Mouse (Mus musculus) heart, adult 2 months (tissue): ENCODE measurements around the gene Osbpl2. TPM values are rescaled to one million over a fixed set of nuclear protein-coding genes. Genes with fewer than 3 reads are reported as not detected.

Source experiments
- DNase-seq, 2 experiments: peaks; one replicate each; pipeline ENCODE4 v3.0.0; 2021
- H3K27ac ChIP-seq: fragments of 200-600 bp; 2 replicates; pipeline ENCODE4 v1.8.1; 2022
- H3K27me3 ChIP-seq: fragments of 200-500 bp; 2 replicates; pipeline ENCODE4 v1.6.1; 2012; ENCODE audit warnings: mild to moderate bottlenecking, low read length, inconsistent platforms, mixed read lengths; ENCODE audit not compliant: control insufficient read depth, insufficient read depth
- H3K36me3 ChIP-seq: fragments of 200-500 bp; 2 replicates; pipeline ENCODE4 v1.6.1; 2012; ENCODE audit warnings: low read length, inconsistent platforms; ENCODE audit not compliant: control insufficient read depth, insufficient read depth
- H3K4me1 ChIP-seq: fragments of 200-500 bp; 2 replicates; pipeline ENCODE4 v1.6.1; 2011; ENCODE audit warnings: low read length; ENCODE audit not compliant: control insufficient read depth, insufficient read depth
- H3K4me3 ChIP-seq: fragments of 200-600 bp; 2 replicates; pipeline ENCODE4 v1.8.1; 2022
- H3K79me2 ChIP-seq: fragments of 200-500 bp; replicated peaks from 2 replicates; pipeline ENCODE4 v1.6.1; 2012; ENCODE audit warnings: mild to moderate bottlenecking, inconsistent platforms, low read length, moderate library complexity, mixed read lengths; ENCODE audit not compliant: control insufficient read depth, insufficient read depth
- H3K9ac ChIP-seq: fragments of 200-500 bp; 2 replicates; pipeline ENCODE4 v1.6.1; 2012; ENCODE audit warnings: low read depth, mild to moderate bottlenecking, control low read depth, inconsistent platforms, low read length, mixed read lengths
- CTCF ChIP-seq: fragments of 200-600 bp; IDR thresholded peaks from 2 replicates; pipeline ENCODE4 v1.8.1; 2022; ENCODE audit warnings: antibody characterized with exemption, mild to moderate bottlenecking, moderate library complexity
- EP300 ChIP-seq: fragments of 200-500 bp; IDR thresholded peaks from 2 replicates; pipeline ENCODE4 v1.6.1; 2011; ENCODE audit warnings: low read depth, low read length, control low read depth; ENCODE audit not compliant: insufficient read depth
- POLR2A ChIP-seq: fragments of 200-500 bp; IDR thresholded peaks from 2 replicates; pipeline ENCODE4 v1.6.1; 2011; ENCODE audit warnings: mild to moderate bottlenecking, low read depth, low read length, control low read depth; ENCODE audit not compliant: insufficient read depth
- WGBS: fragments of 180-500 bp; shearing (Covaris S2); methylation state at CpG from one replicate; pipeline ENCODE4 v1.1.7; 2018; 5-methylcytosine and 5-hydroxymethylcytosine counted together
- intact Hi-C: fragments of 180-260 bp; cut with DNase I; formaldehyde crosslinking; loops from one replicate; pipeline ENCODE4 v1.15.1; 2025
- polyA plus RNA-seq: library from polyadenylated mRNA; depleted of rRNA; stranded (reverse); fragments of >200 nt; gene quantifications from 2 replicates; pipeline ENCODE4 v1.2.3, GENCODE M21; 2012
- total RNA-seq, 2 experiments: library from RNA; stranded (reverse); gene quantifications; 2 replicates each; pipeline ENCODE4 v1.2.3; 2021

Osbpl2 gene
- total and polyA plus RNA-seq, 3 experiments: 27.6 to 36.4 (median 31.8) TPM

DNA sequence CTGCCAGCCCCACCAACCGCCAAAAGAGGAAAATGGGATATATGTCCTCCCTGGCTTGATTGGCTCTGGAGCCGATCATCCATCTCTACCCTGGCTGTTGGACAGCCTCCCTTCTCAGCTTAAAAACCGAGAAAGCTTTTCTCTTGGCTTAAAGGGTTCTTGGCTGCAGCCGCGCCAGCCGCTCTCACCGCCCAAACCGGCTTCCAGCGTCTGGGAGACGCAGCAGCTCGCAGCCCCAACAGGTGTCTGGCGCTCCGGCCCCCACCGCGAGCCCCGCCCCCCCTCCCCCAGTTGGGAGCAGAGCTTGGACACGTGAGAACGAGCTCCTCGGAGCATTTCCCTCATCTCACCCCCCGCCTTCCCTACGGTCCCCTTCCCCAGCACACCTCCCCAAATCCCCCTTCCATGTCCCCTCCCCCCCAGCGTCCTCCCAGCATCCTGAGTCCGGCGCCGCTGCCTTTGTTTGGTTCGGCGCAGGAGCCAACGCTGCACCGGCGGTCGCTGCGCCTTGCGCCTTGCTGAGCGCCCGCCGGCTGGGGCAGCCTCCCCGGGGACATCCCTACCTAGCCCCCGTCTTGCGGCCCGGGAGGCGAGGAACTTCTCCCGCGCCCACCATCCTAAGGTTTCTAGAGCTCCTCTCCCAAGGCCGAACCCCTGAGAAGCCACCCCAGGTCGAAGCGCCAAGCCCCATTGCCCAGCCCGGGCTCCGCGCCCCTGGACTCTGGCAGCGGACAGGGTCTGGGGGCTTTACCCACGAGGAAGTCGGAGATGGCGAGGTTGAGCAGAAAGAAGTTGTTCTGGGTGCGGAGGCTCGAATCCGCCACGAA, 15.7 kb upstream of the Osbpl2 start:
- intact Hi-C loops: no loop called here
- Histone ChIP-seq H3K4me1 (no peaks in the 10 kb centered on the region; the same call in 1 of the 2 replicates), H3K4me3 (peak overlapping the region; percentile 52), H3K27me3 (peaks cover 7% of the 10 kb centered on the region; the same call in 1 of the 2 replicates), H3K27ac (no peak overlapping the region), H3K9ac (no peak overlapping the region), H3K36me3 (no peaks in the 10 kb centered on the region), H3K79me2 (no peaks in the 10 kb centered on the region)
- DNase-seq: no peak
- 2% methylated on average over 57 of the region's 57 CpGs for WGBS
- TF ChIP-seq CTCF: no peak
- TF ChIP-seq EP300: no peak
- TF ChIP-seq POLR2A: no peak

DNA sequence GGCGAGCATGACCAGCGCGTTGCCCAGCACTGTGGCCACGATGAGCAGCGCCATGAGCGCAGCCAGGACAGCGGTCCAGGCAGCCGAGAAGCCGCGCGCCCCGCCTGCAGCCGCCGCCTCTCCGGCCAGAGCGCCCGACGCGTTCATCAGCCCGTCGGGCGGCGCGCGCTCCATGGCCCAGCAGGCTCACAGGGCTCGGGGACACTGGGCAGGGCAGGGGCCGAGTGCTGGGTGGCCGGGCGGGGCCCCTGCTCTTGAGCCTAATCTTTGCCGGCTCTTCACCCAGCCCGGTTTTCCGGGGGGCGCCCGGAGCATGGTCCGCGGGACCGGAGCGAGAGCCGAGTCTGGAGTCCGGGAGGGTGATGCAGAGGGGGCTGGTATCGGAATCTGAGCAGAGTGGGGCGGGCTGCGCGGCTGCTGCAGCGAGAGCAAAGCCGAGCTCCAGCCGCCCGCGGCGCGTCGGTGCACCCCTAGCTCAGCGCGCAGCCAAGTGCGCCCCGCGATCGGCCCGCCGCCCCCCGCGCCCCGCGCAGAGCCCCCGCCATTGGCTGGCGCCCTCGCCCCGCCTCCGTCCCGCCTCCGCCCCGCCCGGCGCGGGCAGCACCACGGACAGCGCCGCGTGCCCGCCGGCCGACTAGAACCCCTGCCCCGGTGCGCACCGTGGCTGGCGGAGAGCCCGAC, 15.0 kb upstream of the Osbpl2 start, which contains the start of gene Hrh3:
Gene Hrh3 (minus strand): TSS at position 511 of the 681 bp plus-strand sequence.
- peak; percentile 84 to 88 for DNase-seq
- Histone ChIP-seq H3K4me3 (peak within 1 kb of the TSS; percentile 52), H3K27ac (no peak within 1 kb of the TSS), H3K79me2 (no peaks in the 10 kb centered on the region), H3K27me3 (peaks cover 7% of the 10 kb centered on the region; the same call in 1 of the 2 replicates), H3K9ac (no peak within 1 kb of the TSS), H3K36me3 (no peaks in the 10 kb centered on the region), H3K4me1 (no peaks in the 10 kb centered on the region; the same call in 1 of the 2 replicates)
- WGBS: under 1% methylated on average over 81 of the region's 87 CpGs
- TF ChIP-seq EP300: no peak
- no peak for TF ChIP-seq CTCF
- no peak for TF ChIP-seq POLR2A
- intact Hi-C loops: no loop called here

DNA sequence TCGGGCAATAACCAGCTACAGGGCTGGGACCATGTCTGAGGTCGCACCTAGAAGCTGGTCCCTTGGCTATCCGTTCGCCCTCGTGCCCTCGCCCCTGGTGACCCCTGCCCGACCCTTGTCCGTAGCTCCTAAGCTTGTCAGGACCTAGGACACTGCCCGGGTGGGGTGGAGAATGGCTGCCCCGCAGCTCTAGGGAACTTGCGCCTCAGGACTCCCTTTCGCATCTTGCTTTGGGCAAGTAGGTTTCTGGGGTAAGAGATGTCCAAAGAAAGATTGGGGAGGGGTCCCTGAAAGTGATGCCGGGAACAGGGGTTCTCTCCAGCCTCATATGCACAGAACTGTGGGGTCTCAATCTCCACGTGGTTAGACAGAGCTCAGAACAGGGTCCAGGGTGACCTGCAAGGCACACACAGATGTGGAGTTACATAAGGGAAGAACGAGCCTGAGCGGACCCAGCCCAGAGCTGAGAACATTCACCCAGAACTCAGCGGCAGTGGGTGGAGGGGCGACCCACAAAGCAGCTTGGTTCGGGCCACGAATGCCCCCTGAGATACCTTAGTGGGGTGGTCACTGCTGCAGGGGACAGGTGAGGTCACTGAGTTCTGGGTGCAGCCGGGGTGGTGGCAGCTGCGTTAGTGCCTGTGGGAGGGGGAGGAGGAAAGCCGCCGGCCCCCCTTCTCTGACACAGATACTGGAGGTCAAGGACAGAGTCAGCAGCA, 14.3 kb upstream of the Osbpl2 start:
- H3K4me3 ChIP-seq: 0 out of 2 replicates have a peak overlapping the region, but pooled peaks have one; percentile 16
- no peaks in the 10 kb centered on the region for H3K79me2 ChIP-seq
- H3K27ac ChIP-seq: no peak overlapping the region
- no peak for DNase-seq
- intact Hi-C loops: no loop called here
- no peak overlapping the region for H3K9ac ChIP-seq
- TF ChIP-seq CTCF (no peak), POLR2A (no peak), EP300 (no peak)
- H3K36me3 ChIP-seq: no peaks in the 10 kb centered on the region
- H3K27me3 ChIP-seq: peaks cover 7% of the 10 kb centered on the region; the same call in 1 of the 2 replicates
- WGBS: 11% methylated on average over 24 of the region's 24 CpGs
- no peaks in the 10 kb centered on the region; the same call in 1 of the 2 replicates for H3K4me1 ChIP-seq

DNA sequence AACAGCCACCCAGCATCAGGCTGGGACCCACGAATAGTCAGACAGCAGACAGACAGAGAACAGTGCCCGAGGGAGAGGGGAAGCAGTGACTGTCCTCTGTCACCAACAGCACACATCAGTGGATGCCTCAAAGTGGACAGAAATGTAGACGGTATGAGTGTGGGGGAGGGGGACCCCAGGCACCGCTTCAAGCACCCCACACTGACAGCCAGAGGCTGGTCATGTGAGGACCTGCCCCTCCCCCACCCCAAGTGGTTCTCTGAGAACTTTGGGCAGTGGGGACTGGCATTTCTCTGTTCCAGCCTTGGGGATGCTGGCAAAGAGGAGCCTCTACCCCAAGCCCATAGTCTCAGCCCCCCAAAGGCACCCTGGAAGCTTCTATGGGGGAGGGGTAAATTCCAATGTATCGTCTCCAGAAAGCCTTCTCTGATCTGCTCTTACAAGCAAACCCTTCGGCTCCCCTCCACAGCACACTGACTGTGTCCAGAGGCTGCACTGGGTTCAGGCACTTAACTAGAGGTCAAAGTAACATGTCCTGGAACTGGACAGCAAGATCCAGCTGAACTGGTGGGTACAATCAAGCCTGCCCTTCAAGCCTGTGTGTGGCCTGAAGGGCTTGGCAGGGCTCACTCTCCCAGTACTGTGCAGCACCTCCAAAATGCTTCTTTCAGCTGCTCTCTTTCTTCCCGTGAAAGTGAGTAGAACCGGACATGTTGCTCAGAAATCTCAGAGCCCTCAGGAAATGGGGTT, 13.5 kb upstream of the Osbpl2 start:
- no peaks in the 10 kb centered on the region for H3K79me2 ChIP-seq
- no peaks in the 10 kb centered on the region for H3K36me3 ChIP-seq
- no peak overlapping the region for H3K27ac ChIP-seq
- no peak for TF ChIP-seq POLR2A
- TF ChIP-seq CTCF: no peak
- TF ChIP-seq EP300: no peak
- no peak overlapping the region for H3K4me3 ChIP-seq
- DNase-seq: no peak
- 25% methylated on average over 8 of the region's 8 CpGs for WGBS
- peaks cover 7% of the 10 kb centered on the region; the same call in 1 of the 2 replicates for H3K27me3 ChIP-seq
- no peak overlapping the region for H3K9ac ChIP-seq
- intact Hi-C loops: no loop called here
- H3K4me1 ChIP-seq: no peaks in the 10 kb centered on the region; the same call in 1 of the 2 replicates

DNA sequence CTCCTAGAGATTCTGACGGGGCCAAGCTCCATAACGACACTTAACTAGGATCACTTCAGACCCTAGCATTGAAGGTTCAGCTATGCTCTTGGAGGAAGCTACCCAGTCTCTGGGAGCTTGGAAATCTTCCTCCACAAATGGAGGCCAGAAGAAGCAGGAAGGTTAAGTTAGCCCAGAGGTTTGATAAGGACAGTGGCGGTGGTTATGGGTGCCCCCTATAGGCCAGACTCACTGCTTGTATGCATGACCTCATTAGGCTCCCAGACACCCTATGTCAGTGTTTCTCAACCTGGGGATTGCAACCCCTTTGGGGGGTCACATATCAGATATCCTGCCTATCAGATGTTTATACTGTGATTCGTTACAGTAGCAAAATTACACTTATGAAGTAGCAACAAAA, 12.0 kb upstream of the Osbpl2 start:
- TF ChIP-seq EP300 (no peak), CTCF (peak; percentile 34), POLR2A (no peak)
- Histone ChIP-seq H3K27me3 (peaks cover 7% of the 10 kb centered on the region; the same call in 1 of the 2 replicates), H3K9ac (no peak overlapping the region), H3K79me2 (no peaks in the 10 kb centered on the region), H3K4me3 (no peak overlapping the region), H3K36me3 (no peaks in the 10 kb centered on the region), H3K27ac (no peak overlapping the region), H3K4me1 (no peaks in the 10 kb centered on the region; the same call in 1 of the 2 replicates)
- intact Hi-C loops: no loop called here
- WGBS: 58% methylated on average over 4 of the region's 4 CpGs
- no peak for DNase-seq
